Mouse (Mus musculus) layer of hippocampus, postnatal 36 days (tissue): ENCODE results near the gene Zbtb1. TPM values are rescaled to one million over a fixed set of nuclear protein-coding genes. Genes with fewer than 3 reads are reported as not detected.

Source experiments
- DNase-seq, 2 experiments: peaks; one replicate each; pipeline ENCODE4 v3.0.0; 2022
- total RNA-seq, 2 experiments: library from RNA; stranded (reverse); gene quantifications; 2 replicates each; pipeline ENCODE4 v1.2.3; 2021

Zbtb1 gene
- total RNA-seq, 2 experiments from 2014 or later: 7.3 to 8.7 TPM

- peak; percentile 88 for DNase-seq
These were observed 674 bp upstream of the Zbtb1 start, which contains the start of gene Zbtb25 for GRCm38 (mm10) chr12:76369206-76369977. Zbtb25 (minus strand) TSS chr12:76369602.

DNA sequence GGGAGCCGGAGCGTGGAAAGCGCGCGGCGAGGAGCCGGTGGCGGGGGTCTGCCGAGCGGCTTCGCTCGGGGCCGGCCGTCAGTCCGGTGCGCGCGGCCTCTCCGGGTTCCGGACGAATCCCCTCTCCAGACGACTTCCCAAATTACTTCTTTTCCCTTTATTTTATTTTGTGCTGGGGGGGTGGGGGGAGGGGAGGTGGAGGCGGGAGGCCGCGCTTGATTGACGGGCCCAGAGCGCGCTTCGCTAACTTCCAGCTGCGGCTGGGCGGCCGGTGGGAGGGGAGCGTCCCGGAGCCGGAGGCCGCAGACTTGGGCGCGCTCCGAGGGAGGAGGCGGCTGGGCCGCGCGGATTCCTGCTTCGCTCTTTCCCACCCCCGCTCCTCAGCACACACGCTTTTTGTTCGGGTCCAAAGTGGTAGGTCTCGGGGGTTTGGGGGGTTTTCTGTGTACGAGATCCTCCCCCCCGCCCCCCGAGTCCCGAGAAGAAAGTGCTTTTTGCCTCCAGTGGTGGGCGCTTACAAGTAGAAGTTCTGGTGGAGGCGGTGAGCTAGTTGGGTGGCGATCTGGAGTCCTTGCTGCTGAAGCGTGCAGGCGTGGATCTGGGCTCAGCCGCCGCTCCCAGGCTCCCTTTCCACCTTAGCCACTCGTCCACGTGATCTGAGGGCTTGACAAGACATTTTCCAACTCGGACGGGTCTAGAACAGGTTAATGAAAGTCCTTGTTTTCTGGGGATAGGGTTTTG is 935 bp downstream of the Zbtb1 start:
- DNase-seq: peak; percentile 60 to 65

- no peak for DNase-seq
These were observed 2.0 kb downstream of the Zbtb1 start for GRCm38 (mm10) chr12:76372046-76372445.

- DNase-seq: no peak
These were observed 3.1 kb downstream of the Zbtb1 start for GRCm38 (mm10) chr12:76372881-76373818.

DNA sequence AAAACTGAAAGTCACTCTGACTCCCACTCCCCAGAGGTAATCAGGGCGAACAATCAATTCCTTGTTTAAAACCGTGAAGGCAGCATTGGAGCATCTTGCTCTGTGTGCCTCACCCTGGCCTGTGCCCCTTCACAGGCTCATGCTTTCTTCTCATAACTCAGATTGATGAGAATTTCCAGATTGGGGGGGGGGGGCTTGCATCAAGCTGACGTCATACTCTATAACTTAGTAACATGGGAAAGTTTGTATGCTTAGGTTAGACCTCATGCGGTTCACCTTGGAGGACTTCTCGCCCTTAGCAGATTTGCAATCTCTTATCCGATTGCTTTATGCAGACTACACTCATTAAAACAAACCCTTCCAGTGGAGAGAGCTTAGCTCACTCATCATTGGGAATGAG is 3.9 kb downstream of the Zbtb1 start:
- DNase-seq: no peak

DNA sequence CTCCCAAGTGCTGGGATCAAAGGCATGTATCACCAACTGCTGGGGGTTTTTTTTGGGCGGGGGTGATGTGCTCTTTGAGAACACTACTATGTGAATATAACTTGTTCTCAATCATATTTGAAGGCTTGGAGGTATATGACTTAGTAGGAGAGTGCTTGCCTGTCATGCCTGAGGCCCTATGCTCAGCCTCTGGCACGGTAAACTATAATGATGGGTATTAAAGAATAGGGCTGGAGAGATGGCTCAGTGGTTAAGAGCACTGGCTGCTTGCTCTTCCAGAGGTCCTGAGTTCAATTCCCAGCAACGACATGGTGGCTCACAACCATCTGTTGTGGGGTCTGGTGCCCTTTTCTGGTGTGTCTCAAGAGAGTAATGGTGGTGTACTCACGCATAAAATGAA is 4.8 kb downstream of the Zbtb1 start:
- DNase-seq: no peak

DNA sequence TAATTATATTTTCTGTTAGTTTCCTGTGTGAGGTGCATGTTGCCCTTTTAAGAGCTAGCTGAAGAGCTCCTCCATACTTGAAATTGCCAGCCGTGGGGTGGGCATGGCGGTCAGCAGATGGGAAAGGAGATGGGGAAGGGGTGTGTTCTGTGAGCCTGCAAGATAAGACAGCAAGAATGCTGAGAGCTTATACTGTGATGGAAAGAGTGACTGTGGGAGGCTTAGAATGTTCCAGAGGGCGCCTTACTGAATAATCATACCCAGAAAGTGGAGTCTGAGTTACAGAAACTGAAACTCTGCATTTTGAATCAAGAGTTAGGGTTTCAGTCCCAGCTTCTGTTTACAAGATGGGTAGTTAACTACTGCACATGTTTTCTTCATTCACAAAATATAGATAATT is 5.4 kb downstream of the Zbtb1 start:
- DNase-seq: no peak

- DNase-seq: no peak
These were observed 6.6 kb downstream of the Zbtb1 start for GRCm38 (mm10) chr12:76376649-76377048.

- DNase-seq: no peak
These were observed 7.0 kb downstream of the Zbtb1 start for GRCm38 (mm10) chr12:76377059-76377458.

- DNase-seq: no peak
These were observed 7.7 kb downstream of the Zbtb1 start for GRCm38 (mm10) chr12:76377726-76378125.

- no peak for DNase-seq
These were observed 8.5 kb downstream of the Zbtb1 start for GRCm38 (mm10) chr12:76378556-76378955.

- DNase-seq: no peak
These were observed 10.1 kb downstream of the Zbtb1 start for GRCm38 (mm10) chr12:76380151-76380550.

GRCm38 (mm10) chr12:76385342-76385741 is 15.3 kb downstream of the Zbtb1 start:
- DNase-seq: no peak

DNA sequence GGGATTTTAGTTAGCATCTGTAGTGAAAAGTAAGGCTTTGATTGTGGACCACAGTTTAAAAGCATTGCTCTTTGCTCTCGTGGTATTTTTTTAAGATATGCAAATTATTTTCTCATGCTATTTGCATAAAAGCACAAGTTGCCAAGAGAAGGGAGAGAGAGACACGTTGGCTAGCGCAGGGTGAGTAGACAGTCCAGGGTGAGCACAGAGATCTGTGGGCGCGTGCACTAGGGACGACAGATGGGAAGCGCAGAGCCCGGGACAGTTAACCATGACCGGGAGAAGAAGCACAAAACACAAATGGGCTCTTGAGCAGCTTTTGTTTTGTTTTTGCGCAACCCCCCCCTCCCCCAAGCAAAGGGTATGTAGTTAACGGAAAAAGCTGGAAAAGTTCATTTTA is 18.7 kb downstream of the Zbtb1 start:
- no peak for DNase-seq

GRCm38 (mm10) chr12:76391595-76392271 is 21.7 kb downstream of the Zbtb1 start:
- DNase-seq: no peak

- no peak for DNase-seq
These were observed 22.9 kb downstream of the Zbtb1 start for GRCm38 (mm10) chr12:76392979-76393378.

DNA sequence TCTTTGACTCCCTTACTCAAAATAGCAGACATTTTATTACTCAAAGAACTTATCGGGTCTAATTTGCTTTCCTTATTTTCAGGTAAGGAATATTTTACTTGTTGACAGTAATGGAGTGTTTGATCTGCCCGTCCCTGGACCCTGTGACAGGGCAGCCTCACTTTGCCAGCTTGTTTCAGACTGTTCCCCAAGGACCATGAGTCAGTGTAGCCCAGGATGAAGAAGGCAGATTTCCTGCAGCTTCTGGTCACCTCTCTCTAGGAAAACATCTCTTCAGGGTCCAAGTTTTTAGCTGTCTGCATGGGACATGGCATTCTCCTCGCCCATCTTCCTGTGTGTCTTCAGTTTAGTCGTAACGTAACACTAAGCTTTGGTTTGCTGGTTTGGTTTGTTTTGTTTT is 27.2 kb downstream of the Zbtb1 start:
- no peak for DNase-seq

DNA sequence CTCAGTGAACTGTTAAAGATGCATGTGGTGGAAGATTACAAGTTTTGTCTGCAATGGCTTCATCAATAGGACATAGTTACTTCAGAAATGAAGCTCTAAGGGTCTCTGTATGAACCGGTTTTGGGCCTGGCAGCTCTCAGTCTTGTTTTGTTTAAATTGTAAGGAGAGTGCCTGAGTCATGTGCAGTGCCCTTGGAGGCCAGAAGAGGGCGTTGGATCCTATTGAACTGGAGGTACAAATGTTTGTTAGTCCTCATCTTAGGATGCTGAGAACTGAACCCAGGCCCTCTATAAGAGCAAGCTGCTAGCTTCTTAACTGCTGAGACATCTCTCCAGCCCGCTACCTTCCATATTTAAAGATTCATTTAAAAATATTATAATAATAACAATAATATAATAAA is 31.6 kb downstream of the Zbtb1 start:
- no peak for DNase-seq

- no peak for DNase-seq
These were observed 33.2 kb downstream of the Zbtb1 start for GRCm38 (mm10) chr12:76402991-76403885.

DNA sequence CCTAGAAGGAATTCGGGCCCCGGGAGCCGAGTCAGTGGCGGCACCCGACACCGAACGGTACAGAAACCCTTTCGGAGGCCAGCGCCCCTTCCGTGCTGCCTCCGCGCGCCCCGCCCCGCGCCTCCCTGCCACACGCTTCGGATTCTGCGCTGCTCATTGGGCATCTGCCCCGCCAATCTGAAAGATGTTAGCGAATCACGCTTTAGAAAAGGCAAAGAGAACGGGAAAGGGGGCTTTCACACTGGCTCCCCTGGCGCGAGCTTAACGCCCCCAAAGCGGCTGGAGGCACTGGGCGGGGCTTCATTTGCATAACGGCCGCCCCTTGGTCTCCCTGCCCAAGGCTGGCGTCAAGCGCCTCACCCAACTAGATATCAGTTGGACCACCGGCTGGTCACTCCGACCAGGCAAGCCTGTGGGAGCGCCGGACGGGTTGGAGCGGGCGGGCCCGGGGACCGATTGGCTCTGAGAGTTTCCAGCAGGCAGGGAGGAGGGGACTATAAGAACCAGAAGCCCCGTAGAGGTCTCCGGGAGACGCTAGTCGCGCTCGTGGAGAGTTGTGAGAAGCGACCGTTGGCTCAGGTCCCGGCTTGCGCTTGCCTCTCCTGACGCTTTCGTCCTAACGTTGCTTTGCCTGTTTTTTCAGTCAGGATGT is 33.9 kb downstream of the Zbtb1 start, which contains the start of gene Hspa2:
Hspa2 (plus strand) TSS at position 291 of the 652 bp plus-strand sequence.
- DNase-seq: peak; percentile 100
